Mouse (Mus musculus): ENCODE data around the gene Dapk2. TPM values are rescaled to one million over a fixed set of nuclear protein-coding genes. Genes with fewer than 3 reads are reported as not detected.

The Dapk2 gene
- total and polyA plus RNA-seq, 3 experiments = 7.5 to 24.4 (median 9.8) TPM

GRCm38 (mm10) chr9:66304320-66305090 is 146.5 kb downstream of the Dapk2 start:
- H3K36me3 ChIP-seq (replicated peaks) = no peaks in the 10 kb centered on the region
- peaks cover 24% of the 10 kb centered on the region for H3K4me1 ChIP-seq (ENCODE audit: insufficient read depth, low read depth, low read length)
- TF ChIP-seq CTCF (IDR thresholded peaks at IDR 0.05; ENCODE audit: low read depth, low read length) = no peak
- TF ChIP-seq GATA1 (IDR thresholded peaks at IDR 0.05; ENCODE audit: borderline replicate concordance, low read length) = no peak
- no peak for TF ChIP-seq TAL1 (conservative IDR thresholded peaks at IDR 0.05; ENCODE audit: low read depth, low read length)
- TF ChIP-seq POLR2AphosphoS5 (IDR thresholded peaks at IDR 0.05; ENCODE audit: insufficient replicate concordance, low read depth, low read length) = no peak
- TF ChIP-seq GATA2 (IDR thresholded peaks at IDR 0.05; ENCODE audit: borderline replicate concordance, low read depth, low read length) = no peak
- peaks cover 5% of the 10 kb centered on the region; the same call in 1 of the 2 replicates for H3K27me3 ChIP-seq (ENCODE audit: insufficient read depth, low read length)
- DNase-seq (ENCODE audit: low spot score) = no peak
- H3K9me3 ChIP-seq (replicated peaks) = no peaks in the 10 kb centered on the region
- ATAC-seq (ENCODE audit: extremely low read depth, insufficient number of reproducible peaks, low FRiP score, poor library complexity, severe bottlenecking) = no peak
- H3K4me3 ChIP-seq (ENCODE audit: low read depth, low read length) = no peak overlapping the region

GRCm38 (mm10) chr9:66305121-66306112 is 147.4 kb downstream of the Dapk2 start:
- peak overlapping the region; percentile 57; the same call in 1 of the 2 replicates for H3K4me3 ChIP-seq (ENCODE audit: low read depth, low read length)
- H3K27me3 ChIP-seq (ENCODE audit: insufficient read depth, low read length) = peaks cover 5% of the 10 kb centered on the region; the same call in 1 of the 2 replicates
- H3K36me3 ChIP-seq (replicated peaks) = no peaks in the 10 kb centered on the region
- peaks cover 22% of the 10 kb centered on the region for H3K4me1 ChIP-seq (ENCODE audit: insufficient read depth, low read depth, low read length)
- H3K9me3 ChIP-seq (replicated peaks) = no peaks in the 10 kb centered on the region
- TF ChIP-seq GATA1 (IDR thresholded peaks at IDR 0.05; ENCODE audit: borderline replicate concordance, low read length) (no peak), GATA2 (IDR thresholded peaks at IDR 0.05; ENCODE audit: borderline replicate concordance, low read depth, low read length) (no peak), CTCF (IDR thresholded peaks at IDR 0.05; ENCODE audit: low read depth, low read length) (no peak), POLR2AphosphoS5 (IDR thresholded peaks at IDR 0.05; ENCODE audit: insufficient replicate concordance, low read depth, low read length) (no peak), TAL1 (conservative IDR thresholded peaks at IDR 0.05; ENCODE audit: low read depth, low read length) (no peak)
- ATAC-seq (ENCODE audit: extremely low read depth, insufficient number of reproducible peaks, low FRiP score, poor library complexity, severe bottlenecking) (no peak), DNase-seq (ENCODE audit: low spot score) (no peak)

GRCm38 (mm10) chr9:66306414-66306813 is 148.4 kb downstream of the Dapk2 start:
- Histone ChIP-seq H3K4me3 (ENCODE audit: low read depth, low read length) (no peak overlapping the region), H3K36me3 (replicated peaks) (no peaks in the 10 kb centered on the region), H3K9me3 (replicated peaks) (no peaks in the 10 kb centered on the region), H3K4me1 (ENCODE audit: insufficient read depth, low read depth, low read length) (peaks cover 23% of the 10 kb centered on the region), H3K27me3 (ENCODE audit: insufficient read depth, low read length) (peaks cover 5% of the 10 kb centered on the region; the same call in 1 of the 2 replicates)
- ATAC-seq (ENCODE audit: extremely low read depth, insufficient number of reproducible peaks, low FRiP score, poor library complexity, severe bottlenecking) (no peak), DNase-seq (ENCODE audit: low spot score) (no peak)
- TF ChIP-seq GATA1 (IDR thresholded peaks at IDR 0.05; ENCODE audit: borderline replicate concordance, low read length) (no peak), TAL1 (conservative IDR thresholded peaks at IDR 0.05; ENCODE audit: low read depth, low read length) (no peak), GATA2 (IDR thresholded peaks at IDR 0.05; ENCODE audit: borderline replicate concordance, low read depth, low read length) (no peak), CTCF (IDR thresholded peaks at IDR 0.05; ENCODE audit: low read depth, low read length) (no peak), POLR2AphosphoS5 (IDR thresholded peaks at IDR 0.05; ENCODE audit: insufficient replicate concordance, low read depth, low read length) (no peak)

GRCm38 (mm10) chr9:66307341-66307740 is 149.3 kb downstream of the Dapk2 start:
- no peaks in the 10 kb centered on the region for H3K9me3 ChIP-seq (replicated peaks)
- ATAC-seq (ENCODE audit: extremely low read depth, insufficient number of reproducible peaks, low FRiP score, poor library complexity, severe bottlenecking) (no peak), DNase-seq (ENCODE audit: low spot score) (no peak)
- H3K27me3 ChIP-seq (ENCODE audit: insufficient read depth, low read length) = peaks cover 5% of the 10 kb centered on the region; the same call in 1 of the 2 replicates
- H3K36me3 ChIP-seq (replicated peaks) = no peaks in the 10 kb centered on the region
- no peak overlapping the region for H3K4me3 ChIP-seq (ENCODE audit: low read depth, low read length)
- TF ChIP-seq GATA2 (IDR thresholded peaks at IDR 0.05; ENCODE audit: borderline replicate concordance, low read depth, low read length) (no peak), POLR2AphosphoS5 (IDR thresholded peaks at IDR 0.05; ENCODE audit: insufficient replicate concordance, low read depth, low read length) (no peak), GATA1 (IDR thresholded peaks at IDR 0.05; ENCODE audit: borderline replicate concordance, low read length) (no peak), CTCF (IDR thresholded peaks at IDR 0.05; ENCODE audit: low read depth, low read length) (no peak), TAL1 (conservative IDR thresholded peaks at IDR 0.05; ENCODE audit: low read depth, low read length) (no peak)
- H3K4me1 ChIP-seq (ENCODE audit: insufficient read depth, low read depth, low read length) = peaks cover 29% of the 10 kb centered on the region

GRCm38 (mm10) chr9:66308741-66309140 is 150.7 kb downstream of the Dapk2 start:
- no peaks in the 10 kb centered on the region for H3K36me3 ChIP-seq (replicated peaks)
- peaks cover 30% of the 10 kb centered on the region for H3K4me1 ChIP-seq (ENCODE audit: insufficient read depth, low read depth, low read length)
- no peak for TF ChIP-seq GATA2 (IDR thresholded peaks at IDR 0.05; ENCODE audit: borderline replicate concordance, low read depth, low read length)
- no peak for TF ChIP-seq GATA1 (IDR thresholded peaks at IDR 0.05; ENCODE audit: borderline replicate concordance, low read length)
- TF ChIP-seq CTCF (IDR thresholded peaks at IDR 0.05; ENCODE audit: low read depth, low read length) = no peak
- no peak for TF ChIP-seq TAL1 (conservative IDR thresholded peaks at IDR 0.05; ENCODE audit: low read depth, low read length)
- no peak for DNase-seq (ENCODE audit: low spot score)
- ATAC-seq (ENCODE audit: extremely low read depth, insufficient number of reproducible peaks, low FRiP score, poor library complexity, severe bottlenecking) = no peak
- H3K4me3 ChIP-seq (ENCODE audit: low read depth, low read length) = no peak overlapping the region
- no peaks in the 10 kb centered on the region for H3K9me3 ChIP-seq (replicated peaks)
- peaks cover 7% of the 10 kb centered on the region for H3K27me3 ChIP-seq (ENCODE audit: insufficient read depth, low read length)

Data from G1E (cell line).